Mouse (Mus musculus) heart, postnatal 0 days (tissue): ENCODE data around the gene Tanc1. TPM values are rescaled to one million over a fixed set of nuclear protein-coding genes. Genes with fewer than 3 reads are reported as not detected.

Experiments used
- ATAC-seq: fragments of 200-750 bp; cut with Nextera tagmentation; 2 replicates; pipeline ENCODE4 v1.8.0; 2017; ENCODE audit warnings: low read depth, moderate number of reproducible peaks, moderate library complexity; ENCODE audit not compliant: insufficient read depth
- DNase-seq: peaks from one replicate; pipeline ENCODE4 v3.0.0-alpha.2; 2016; ENCODE audit warnings: low spot score
- H3K27ac ChIP-seq: fragments of 300-500 bp; sonication (generic); 2 replicates; pipeline ENCODE4 v1.5.1; 2014; ENCODE audit warnings: low read depth, mild to moderate bottlenecking
- H3K27me3 ChIP-seq: fragments of 300-500 bp; sonication (generic); 2 replicates; pipeline ENCODE4 v1.6.1; 2014; ENCODE audit warnings: low read length, mixed read lengths; ENCODE audit not compliant: control insufficient read depth, insufficient read depth
- H3K36me3 ChIP-seq: fragments of 300-500 bp; sonication (generic); replicated peaks from 2 replicates; pipeline ENCODE4 v1.6.1; 2014; ENCODE audit warnings: low read length, mixed read lengths; ENCODE audit not compliant: control insufficient read depth, insufficient read depth
- H3K4me1 ChIP-seq: fragments of 300-500 bp; sonication (generic); 2 replicates; pipeline ENCODE4 v1.6.1; 2014; ENCODE audit warnings: antibody characterized with exemption; ENCODE audit not compliant: control insufficient read depth, insufficient read depth
- H3K4me2 ChIP-seq: fragments of 300-500 bp; sonication (generic); 2 replicates; pipeline ENCODE4 v1.6.1; 2014; ENCODE audit warnings: low read depth, mild to moderate bottlenecking, low read length, moderate library complexity
- H3K4me3 ChIP-seq: fragments of 300-500 bp; sonication (generic); 2 replicates; pipeline ENCODE4 v1.5.1; 2014; ENCODE audit warnings: low read depth, low read length
- H3K9ac ChIP-seq: fragments of 300-500 bp; sonication (generic); replicated peaks from 2 replicates; pipeline ENCODE4 v1.6.1; 2014; ENCODE audit warnings: low read depth, low read length, mixed read lengths
- H3K9me3 ChIP-seq: fragments of 300-500 bp; sonication (generic); replicated peaks from 2 replicates; pipeline ENCODE4 v1.6.1; 2016; ENCODE audit warnings: low read length; ENCODE audit not compliant: control insufficient read depth
- CTCF ChIP-seq: IDR thresholded peaks from 2 replicates; pipeline ENCODE4 v1.5.1; 2016; ENCODE audit warnings: antibody characterized with exemption, control low read depth, low read depth
- EP300 ChIP-seq: IDR thresholded peaks from 2 replicates; pipeline ENCODE4 v1.6.1; 2016; ENCODE audit warnings: antibody characterized with exemption, low read depth
- WGBS: fragments of 180-500 bp; shearing (Covaris S2); extraction: QIAGEN DNeasy Blood & Tissue Kit; methylation state at CpG from one replicate; pipeline ENCODE4 v1.1.7; 2014; 5-methylcytosine and 5-hydroxymethylcytosine counted together
- polyA plus RNA-seq: library from polyadenylated mRNA; unstranded; fragments of >200 nt; fragmentation: Nextera tagmentation; extraction: Ambion mirVana; gene quantifications from 2 replicates; pipeline ENCODE4 v1.2.1, GENCODE M21; 2015
- total RNA-seq: library from RNA; depleted of rRNA; stranded (reverse); fragments of >200 nt; gene quantifications from 2 replicates; pipeline ENCODE4 v1.2.3, GENCODE M21; 2014; ENCODE audit warnings: low replicate concordance

The Tanc1 gene
- total and polyA plus RNA-seq, 2 experiments from 2014 or later: 12.3 to 21.9 TPM

DNA sequence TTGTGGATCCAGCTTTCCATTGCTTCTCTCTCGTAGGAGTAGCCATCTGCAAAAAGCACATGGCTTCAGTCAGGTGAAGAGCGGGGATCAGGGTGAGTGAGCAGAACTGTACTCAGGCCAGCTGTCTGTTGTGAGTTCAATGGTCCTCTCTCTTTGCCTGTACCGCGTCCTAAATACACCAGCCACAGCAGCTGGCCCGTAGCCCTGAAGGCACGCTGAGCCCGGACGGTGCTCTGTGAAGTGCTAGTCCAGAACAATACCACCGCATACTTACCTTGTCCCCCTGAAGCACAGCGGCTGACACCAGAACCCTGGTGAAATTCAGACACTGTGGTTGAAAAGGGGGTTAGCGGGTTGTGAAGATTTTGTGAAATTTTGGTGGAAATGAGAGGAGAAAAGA, 241.1 kb downstream of the Tanc1 start:
- DNase-seq: no peak
- H3K9me3 ChIP-seq: no peaks in the 10 kb centered on the region
- WGBS: 87% methylated on average over 11 of the region's 11 CpGs
- TF ChIP-seq CTCF (no peak), EP300 (no peak)
- no peak overlapping the region for H3K4me2 ChIP-seq
- H3K4me1 ChIP-seq: no peaks in the 10 kb centered on the region
- no peak overlapping the region for H3K27ac ChIP-seq
- H3K27me3 ChIP-seq: no peaks in the 10 kb centered on the region
- H3K36me3 ChIP-seq: peaks cover 14% of the 10 kb centered on the region; the same call in 1 of the 2 replicates
- H3K9ac ChIP-seq: no peak overlapping the region
- ATAC-seq: no peak
- no peak overlapping the region for H3K4me3 ChIP-seq

DNA sequence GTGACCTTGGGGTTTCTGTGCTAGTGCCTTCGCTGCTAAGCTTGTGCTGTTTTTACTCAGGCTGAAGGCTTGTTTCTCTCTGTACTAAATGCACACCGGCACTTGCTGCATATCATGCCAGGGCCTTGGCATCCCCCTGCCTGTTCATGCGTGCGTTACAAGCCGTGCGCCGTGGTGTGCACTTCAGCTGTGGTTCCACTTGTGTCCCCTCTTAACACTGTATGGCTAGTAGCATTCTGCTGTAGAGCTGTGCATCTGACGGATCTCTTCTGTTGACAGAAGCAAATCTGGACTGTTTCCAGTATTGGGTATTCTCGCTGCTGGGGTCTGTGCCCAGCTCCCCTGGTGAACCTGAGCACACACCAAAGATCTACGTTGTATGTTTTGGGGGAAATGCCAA, 241.7 kb downstream of the Tanc1 start:
- no peak for DNase-seq
- no peak overlapping the region for H3K27ac ChIP-seq
- H3K4me3 ChIP-seq: no peak overlapping the region
- ATAC-seq: no peak
- no peaks in the 10 kb centered on the region for H3K9me3 ChIP-seq
- no peak overlapping the region for H3K9ac ChIP-seq
- 79% methylated on average over 10 of the region's 10 CpGs for WGBS
- no peak overlapping the region for H3K4me2 ChIP-seq
- H3K4me1 ChIP-seq: no peaks in the 10 kb centered on the region
- H3K36me3 ChIP-seq: peaks cover 20% of the 10 kb centered on the region; the same call in 1 of the 2 replicates
- TF ChIP-seq CTCF: no peak
- TF ChIP-seq EP300: no peak
- H3K27me3 ChIP-seq: no peaks in the 10 kb centered on the region

DNA sequence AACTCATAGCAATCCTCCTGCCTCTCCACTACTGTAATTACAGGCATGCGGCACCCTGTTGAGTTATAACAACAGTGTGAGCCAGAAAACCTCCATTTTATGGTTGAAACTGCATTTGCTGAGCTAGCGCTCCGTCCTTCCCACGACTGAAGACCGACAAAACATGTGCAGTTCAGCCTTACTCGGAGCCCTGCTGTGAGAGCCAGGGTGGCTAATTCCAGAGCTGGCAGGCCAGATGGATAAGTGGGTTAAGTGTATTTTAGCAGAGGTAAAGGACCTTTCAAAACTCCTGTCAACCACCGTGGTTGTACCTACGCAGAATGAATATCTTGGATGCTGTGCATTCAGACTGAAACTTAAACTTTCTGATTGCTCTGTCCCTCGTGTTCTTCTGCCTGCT, 242.5 kb downstream of the Tanc1 start:
- Histone ChIP-seq H3K27ac (no peak overlapping the region), H3K27me3 (no peaks in the 10 kb centered on the region), H3K4me3 (no peak overlapping the region), H3K36me3 (peaks cover 27% of the 10 kb centered on the region; the same call in 1 of the 2 replicates), H3K9me3 (no peaks in the 10 kb centered on the region), H3K9ac (no peak overlapping the region), H3K4me2 (no peak overlapping the region), H3K4me1 (no peaks in the 10 kb centered on the region)
- WGBS: 84% methylated on average over 9 of the region's 9 CpGs
- ATAC-seq (no peak), DNase-seq (no peak)
- no peak for TF ChIP-seq CTCF
- no peak for TF ChIP-seq EP300

DNA sequence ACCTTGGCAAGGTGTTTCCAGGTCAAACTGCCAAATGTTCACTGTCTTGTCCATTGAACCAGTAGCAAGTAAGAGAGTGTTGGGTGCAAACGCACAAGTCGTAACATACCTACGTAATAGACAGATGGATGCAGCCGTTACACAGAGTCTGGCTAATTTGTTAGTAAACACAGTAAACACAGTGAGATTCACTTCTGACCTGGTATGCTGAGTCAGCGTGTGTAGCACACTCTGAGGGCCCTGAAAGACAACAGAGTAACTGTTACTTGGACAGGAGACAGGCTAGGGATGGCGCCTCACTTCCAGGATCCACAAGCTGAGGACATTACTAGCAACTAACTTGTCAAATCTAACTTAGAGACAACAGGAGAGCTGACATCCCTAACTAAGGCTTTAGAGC, 250.8 kb downstream of the Tanc1 start:
- Histone ChIP-seq H3K36me3 (peaks cover 43% of the 10 kb centered on the region), H3K27ac (no peak overlapping the region), H3K4me1 (no peaks in the 10 kb centered on the region), H3K27me3 (no peaks in the 10 kb centered on the region), H3K4me3 (no peak overlapping the region), H3K4me2 (no peak overlapping the region), H3K9me3 (no peaks in the 10 kb centered on the region), H3K9ac (no peak overlapping the region)
- no peak for DNase-seq
- WGBS: 92% methylated on average over 6 of the region's 6 CpGs
- TF ChIP-seq CTCF (no peak), EP300 (no peak)
- no peak for ATAC-seq

DNA sequence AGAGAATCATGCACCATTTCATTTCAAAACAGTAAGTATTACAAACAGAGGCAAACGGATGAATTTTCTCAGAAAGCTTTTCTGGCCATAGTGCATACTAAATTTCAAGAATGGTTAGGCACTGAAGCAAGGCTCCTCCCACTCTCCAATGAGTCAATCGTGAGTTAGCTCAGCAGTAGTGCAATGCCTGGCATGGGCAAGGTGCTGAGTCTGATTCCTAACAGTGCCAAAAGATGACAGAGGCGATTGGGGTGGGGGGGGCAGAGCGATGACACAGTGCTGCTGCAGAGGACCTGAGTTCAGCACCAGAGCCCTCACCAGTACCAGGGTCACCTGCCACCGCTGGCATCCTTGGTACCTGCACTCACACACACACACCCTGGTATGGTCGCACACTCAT, 258.7 kb downstream of the Tanc1 start:
- Histone ChIP-seq H3K4me3 (no peak overlapping the region), H3K9ac (no peak overlapping the region), H3K4me2 (no peak overlapping the region), H3K4me1 (no peaks in the 10 kb centered on the region), H3K9me3 (no peaks in the 10 kb centered on the region), H3K27ac (no peak overlapping the region), H3K36me3 (peaks cover 26% of the 10 kb centered on the region), H3K27me3 (no peaks in the 10 kb centered on the region)
- DNase-seq (no peak), ATAC-seq (no peak)
- 83% methylated on average over 6 of the region's 6 CpGs for WGBS
- no peak for TF ChIP-seq CTCF
- no peak for TF ChIP-seq EP300

DNA sequence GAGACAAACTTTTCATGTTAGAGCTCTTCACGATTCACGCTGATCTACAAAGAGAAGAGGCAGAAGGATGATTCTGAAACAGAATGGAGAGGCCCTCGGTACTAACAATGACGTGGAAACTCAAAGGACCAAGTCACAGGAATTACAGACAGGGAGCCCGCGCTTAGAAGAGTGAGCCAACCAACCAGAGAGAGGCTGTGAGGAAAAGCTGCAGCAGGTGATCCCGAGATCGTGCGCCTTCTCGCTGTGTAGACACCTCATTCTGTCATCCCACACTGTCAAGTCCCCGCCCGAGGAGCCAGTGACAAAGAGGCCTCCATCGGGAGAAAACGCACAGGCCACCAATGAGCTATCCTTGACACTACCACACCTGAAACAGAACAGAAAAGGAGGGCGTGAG, 264.6 kb downstream of the Tanc1 start:
- Histone ChIP-seq H3K4me1 (peaks cover 3% of the 10 kb centered on the region; the same call in 1 of the 2 replicates), H3K36me3 (peaks cover 34% of the 10 kb centered on the region), H3K9me3 (no peaks in the 10 kb centered on the region), H3K4me3 (no peak overlapping the region), H3K9ac (no peak overlapping the region), H3K27me3 (no peaks in the 10 kb centered on the region), H3K4me2 (no peak overlapping the region), H3K27ac (no peak overlapping the region)
- ATAC-seq (no peak), DNase-seq (no peak)
- WGBS: 92% methylated on average over 15 of the region's 15 CpGs
- TF ChIP-seq CTCF (no peak), EP300 (no peak)
